Mouse (Mus musculus) midbrain, embryonic 11.5 days (tissue): Measurements from ENCODE around the gene Agap1. TPM values are rescaled to one million over a fixed set of nuclear protein-coding genes. Genes with fewer than 3 reads are reported as not detected.

Experiments
- ATAC-seq: fragments of 200-750 bp; cut with Nextera tagmentation; 2 replicates; pipeline ENCODE4 v1.8.0; 2017; ENCODE audit warnings: moderate TSS enrichment, moderate library complexity; ENCODE audit not compliant: low FRiP score
- DNase-seq: peaks from one replicate; pipeline ENCODE4 v3.0.0; 2015; ENCODE audit warnings: low spot score; ENCODE audit errors: missing footprints
- H3K27ac ChIP-seq: fragments of 300-500 bp; sonication (generic); 2 replicates; pipeline ENCODE4 v1.5.1; 2014; ENCODE audit warnings: low read depth, low read length
- H3K27me3 ChIP-seq: fragments of 300-500 bp; sonication (generic); 2 replicates; pipeline ENCODE4 v1.6.1; 2014; ENCODE audit warnings: mild to moderate bottlenecking, low read length, moderate library complexity, mixed read lengths; ENCODE audit not compliant: control insufficient read depth, insufficient read depth
- H3K36me3 ChIP-seq: fragments of 300-500 bp; sonication (generic); 2 replicates; pipeline ENCODE4 v1.6.1; 2014; ENCODE audit warnings: mild to moderate bottlenecking, low read length, moderate library complexity, mixed read lengths; ENCODE audit not compliant: control insufficient read depth, insufficient read depth
- H3K4me1 ChIP-seq: fragments of 300-500 bp; sonication (generic); 2 replicates; pipeline ENCODE4 v1.6.1; 2014; ENCODE audit warnings: low read length; ENCODE audit not compliant: control insufficient read depth, insufficient read depth
- H3K4me2 ChIP-seq: fragments of 300-500 bp; sonication (generic); 2 replicates; pipeline ENCODE4 v1.6.1; 2014; ENCODE audit warnings: mild to moderate bottlenecking, moderate library complexity
- H3K4me3 ChIP-seq: fragments of 300-500 bp; sonication (generic); 2 replicates; pipeline ENCODE4 v1.5.1; 2014; ENCODE audit warnings: low read depth, low read length
- H3K9ac ChIP-seq: fragments of 300-500 bp; sonication (generic); 2 replicates; pipeline ENCODE4 v1.6.1; 2014; ENCODE audit warnings: low read length
- H3K9me3 ChIP-seq: fragments of 300-500 bp; sonication (generic); 2 replicates; pipeline ENCODE4 v1.6.1; 2016; ENCODE audit warnings: low read length; ENCODE audit not compliant: control insufficient read depth
- WGBS: fragments of 180-500 bp; shearing (Covaris S2); extraction: QIAGEN DNeasy Blood & Tissue Kit; methylation state at CpG from one replicate; pipeline ENCODE4 v1.1.7; 2014; 5-methylcytosine and 5-hydroxymethylcytosine counted together
- polyA plus RNA-seq: library from polyadenylated mRNA; unstranded; fragments of >200 nt; fragmentation: Nextera tagmentation; extraction: Ambion mirVana; gene quantifications from 2 replicates; pipeline ENCODE4 v1.2.1, GENCODE M21; 2014

Agap1 gene
- polyA plus RNA-seq, 1 experiment from 2014 or later, result 33.6 TPM

DNA sequence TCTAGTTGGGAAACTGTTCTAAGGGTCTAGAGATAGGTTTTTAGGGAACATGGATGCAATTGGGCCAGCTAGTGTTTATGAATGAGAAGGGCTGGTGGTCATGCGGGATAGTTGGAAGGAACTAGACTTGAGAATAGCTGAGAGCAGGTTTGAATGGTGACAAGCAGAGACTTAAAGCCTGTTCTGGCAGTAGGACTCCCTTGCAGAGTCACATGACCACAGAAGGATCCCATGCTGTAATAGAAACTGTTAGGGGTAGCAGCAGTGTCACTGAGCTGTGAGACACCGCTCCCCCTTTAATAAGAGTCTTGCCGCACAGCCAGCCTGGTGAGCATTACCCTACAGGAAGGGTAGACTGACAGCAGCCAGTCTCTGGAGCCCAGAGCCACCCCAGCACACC is 201.6 kb downstream of the Agap1 start:
- WGBS, result 92% methylated on average over 3 of the region's 3 CpGs

DNA sequence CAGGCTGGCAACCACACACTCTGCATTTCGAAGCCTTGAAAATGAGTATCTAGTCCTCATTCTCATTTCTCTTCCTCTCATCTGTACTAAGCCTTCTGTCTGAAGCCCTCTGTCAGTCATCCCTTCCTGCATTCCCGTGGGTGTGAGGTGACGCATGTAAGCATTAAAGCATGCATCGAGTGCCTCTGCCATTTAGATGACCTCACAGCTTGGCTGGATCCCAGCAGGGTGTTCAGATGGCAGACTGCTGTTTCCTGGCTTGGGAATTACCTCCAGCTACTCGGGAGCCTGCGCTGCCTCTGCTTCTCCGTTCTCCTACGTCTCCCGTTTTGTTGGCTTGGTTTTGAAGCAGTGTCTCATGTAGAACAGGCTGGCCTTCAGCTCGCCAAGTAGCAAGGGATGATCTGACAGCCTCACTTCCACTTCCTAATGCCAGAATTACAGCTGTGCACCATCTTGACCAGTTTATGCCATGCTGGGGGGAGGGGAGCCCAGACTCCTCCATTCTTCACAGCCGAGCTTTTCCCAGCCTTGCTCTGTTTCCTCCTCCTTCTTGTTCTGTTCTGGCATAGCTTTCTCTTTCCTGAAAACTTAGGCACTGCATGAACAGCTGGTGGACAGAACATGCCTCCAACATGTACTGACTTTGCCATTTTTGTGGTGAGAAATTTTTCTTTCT is 202.2 kb downstream of the Agap1 start:
- no peaks in the 10 kb centered on the region for H3K4me1 ChIP-seq
- H3K4me2 ChIP-seq, result no peak overlapping the region
- no peak overlapping the region; the same call in 1 of the 2 replicates for H3K27ac ChIP-seq
- H3K9ac ChIP-seq, result no peak overlapping the region
- no peak overlapping the region for H3K4me3 ChIP-seq
- 73% methylated on average over 11 of the region's 11 CpGs for WGBS
- no peaks in the 10 kb centered on the region for H3K9me3 ChIP-seq
- no peaks in the 10 kb centered on the region for H3K27me3 ChIP-seq
- ATAC-seq, result no peak
- no peak for DNase-seq
- H3K36me3 ChIP-seq, result no peaks in the 10 kb centered on the region

More for the DNA sequence above, 201.6 kb downstream of the Agap1 start:
- Histone ChIP-seq H3K4me2 (no peak overlapping the region), H3K27me3 (no peaks in the 10 kb centered on the region), H3K27ac (no peak overlapping the region; the same call in 1 of the 2 replicates), H3K4me3 (no peak overlapping the region), H3K4me1 (no peaks in the 10 kb centered on the region), H3K36me3 (no peaks in the 10 kb centered on the region), H3K9me3 (no peaks in the 10 kb centered on the region), H3K9ac (no peak overlapping the region)
- no peak for ATAC-seq
- no peak for DNase-seq

DNA sequence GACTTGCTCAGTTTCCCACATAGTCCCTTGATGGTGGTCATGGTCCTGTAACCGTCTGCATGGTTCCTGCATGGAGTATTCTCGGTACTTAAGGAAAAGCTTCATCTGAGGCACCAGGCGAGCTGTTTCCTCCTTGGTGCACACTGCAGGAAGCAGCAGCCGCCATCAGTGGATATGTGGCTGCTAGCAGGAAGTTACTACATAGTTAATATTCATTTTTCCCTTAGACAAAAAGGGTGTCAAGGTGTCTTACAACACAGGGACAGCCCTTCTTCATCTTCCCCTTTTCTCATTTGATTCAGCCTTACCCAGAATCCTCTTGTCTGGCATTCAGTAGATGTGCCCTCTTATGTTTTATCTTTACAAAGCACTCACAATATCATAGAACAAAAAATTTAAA is 206.2 kb downstream of the Agap1 start:
- WGBS, result 93% methylated on average over 4 of the region's 4 CpGs
- H3K9ac ChIP-seq, result no peak overlapping the region
- no peaks in the 10 kb centered on the region for H3K27me3 ChIP-seq
- no peak for ATAC-seq
- H3K4me3 ChIP-seq, result no peak overlapping the region
- H3K9me3 ChIP-seq, result no peaks in the 10 kb centered on the region
- H3K36me3 ChIP-seq, result 0 out of 2 replicates have a peak, but pooled peaks cover 3% of the 10 kb centered on the region
- no peaks in the 10 kb centered on the region for H3K4me1 ChIP-seq
- DNase-seq, result no peak
- no peak overlapping the region for H3K4me2 ChIP-seq
- H3K27ac ChIP-seq, result no peak overlapping the region

DNA sequence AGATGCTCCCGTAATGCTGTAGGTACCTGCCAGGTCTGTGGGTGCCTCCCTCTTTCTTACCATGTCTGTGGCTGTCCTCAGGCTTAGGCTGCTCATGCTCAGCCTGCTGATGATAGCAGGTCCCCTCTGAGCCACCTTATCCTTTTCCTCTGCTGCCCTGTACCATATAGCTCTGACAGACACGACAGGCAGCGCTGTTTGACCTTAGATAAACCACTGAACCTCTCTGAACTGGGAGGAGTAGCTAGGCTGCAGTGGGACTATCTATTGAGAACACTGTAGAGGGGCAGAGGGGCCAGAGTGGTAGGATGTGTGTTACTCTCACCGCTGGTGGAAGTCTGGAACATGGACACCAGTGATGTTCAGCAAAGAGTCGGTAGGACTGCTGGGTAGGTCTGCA is 211.5 kb downstream of the Agap1 start:
- no peak for DNase-seq
- WGBS, result 97% methylated on average over 5 of the region's 5 CpGs
- no peak overlapping the region for H3K27ac ChIP-seq
- H3K4me1 ChIP-seq, result no peaks in the 10 kb centered on the region; the same call in 1 of the 2 replicates
- H3K36me3 ChIP-seq, result 0 out of 2 replicates have a peak, but pooled peaks cover 7% of the 10 kb centered on the region
- no peaks in the 10 kb centered on the region for H3K9me3 ChIP-seq
- H3K27me3 ChIP-seq, result no peaks in the 10 kb centered on the region
- no peak overlapping the region for H3K4me3 ChIP-seq
- H3K9ac ChIP-seq, result no peak overlapping the region
- no peak overlapping the region for H3K4me2 ChIP-seq
- ATAC-seq, result no peak

DNA sequence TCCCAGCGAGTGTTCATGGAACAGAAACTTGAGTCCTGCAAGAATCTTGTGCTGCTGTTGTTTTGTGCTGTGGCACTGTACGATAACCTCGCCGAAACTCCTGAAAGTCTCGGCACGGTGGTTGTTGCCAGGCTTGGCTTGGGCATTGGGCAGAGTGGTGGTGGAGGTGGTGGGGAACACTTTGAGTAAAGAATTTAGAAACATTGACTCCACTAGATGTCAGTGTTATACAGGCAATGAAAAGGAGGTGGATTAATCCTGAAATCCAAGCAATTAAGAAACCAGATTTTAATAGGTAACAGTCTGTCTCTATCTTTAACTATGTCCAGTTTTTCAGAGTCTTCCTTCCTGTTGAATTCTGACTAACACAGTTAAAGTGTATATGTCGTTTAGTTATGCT is 212.8 kb downstream of the Agap1 start:
- Histone ChIP-seq H3K27ac (no peak overlapping the region), H3K27me3 (no peaks in the 10 kb centered on the region), H3K9ac (no peak overlapping the region), H3K9me3 (no peaks in the 10 kb centered on the region), H3K4me1 (peaks cover 2% of the 10 kb centered on the region; the same call in 1 of the 2 replicates), H3K4me3 (no peak overlapping the region), H3K36me3 (0 out of 2 replicates have a peak, but pooled peaks cover 7% of the 10 kb centered on the region), H3K4me2 (no peak overlapping the region)
- DNase-seq, result no peak
- no peak for ATAC-seq
- 90% methylated on average over 7 of the region's 7 CpGs for WGBS

DNA sequence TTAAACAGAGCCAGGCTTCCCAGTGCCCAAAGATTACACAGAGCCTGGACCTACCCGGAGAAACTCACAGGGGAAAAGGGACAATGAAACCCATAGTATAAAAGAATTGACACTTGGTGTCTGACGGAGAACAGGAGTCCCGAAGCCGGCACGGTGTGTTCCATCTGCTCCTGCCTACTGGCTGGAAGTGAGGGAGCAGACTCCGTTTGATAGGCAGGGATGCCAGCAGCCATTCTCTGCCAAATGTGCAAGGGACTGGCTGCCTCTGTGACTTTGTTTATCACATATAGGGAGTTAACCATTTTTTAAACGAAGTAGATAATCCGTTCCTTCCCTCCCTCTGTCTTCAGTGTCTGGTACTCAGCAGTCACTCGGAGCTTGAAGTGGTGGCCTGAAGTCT is 214.0 kb downstream of the Agap1 start:
- no peaks in the 10 kb centered on the region for H3K27me3 ChIP-seq
- no peaks in the 10 kb centered on the region for H3K9me3 ChIP-seq
- H3K27ac ChIP-seq, result no peak overlapping the region
- no peak overlapping the region for H3K9ac ChIP-seq
- ATAC-seq, result no peak
- DNase-seq, result no peak
- peaks cover 2% of the 10 kb centered on the region; the same call in 1 of the 2 replicates for H3K4me1 ChIP-seq
- H3K36me3 ChIP-seq, result peaks cover 9% of the 10 kb centered on the region; the same call in 1 of the 2 replicates
- H3K4me2 ChIP-seq, result no peak overlapping the region
- WGBS, result 81% methylated on average over 9 of the region's 9 CpGs
- H3K4me3 ChIP-seq, result no peak overlapping the region

DNA sequence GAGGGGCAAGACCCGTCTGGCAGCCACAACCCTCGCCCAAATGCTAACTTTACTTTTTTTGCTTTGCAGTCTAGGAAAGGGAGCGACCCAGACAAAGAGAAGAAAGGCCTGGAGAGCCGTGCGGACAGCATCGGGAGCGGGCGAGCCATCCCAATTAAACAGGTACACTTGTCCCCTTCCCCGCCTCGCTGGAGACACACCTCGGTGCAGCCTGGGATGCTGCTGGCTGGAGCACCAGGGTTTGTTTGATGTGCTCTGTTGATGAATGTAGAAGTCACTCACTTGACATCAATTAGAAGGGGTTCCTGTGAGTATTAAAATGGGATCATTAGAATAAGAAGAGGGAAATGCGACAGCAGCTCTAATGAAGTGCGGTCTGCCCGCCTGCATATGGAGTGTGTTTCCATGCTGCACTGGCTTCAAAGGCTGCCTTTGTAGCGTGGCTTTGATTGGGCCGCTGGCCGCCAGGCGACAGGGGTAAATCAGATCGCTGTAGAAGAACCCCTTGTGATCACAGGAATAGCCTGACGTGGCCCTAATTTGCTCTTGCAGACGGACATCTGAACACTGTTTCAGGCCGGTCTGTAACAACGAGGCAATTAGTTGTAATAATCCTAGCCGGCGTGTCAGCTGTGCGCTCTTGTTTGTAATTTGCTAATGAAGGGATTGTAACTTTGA is 216.6 kb downstream of the Agap1 start:
- ATAC-seq, result peak; percentile 70; the same call in 1 of the 2 replicates
- peaks cover 2% of the 10 kb centered on the region; the same call in 1 of the 2 replicates for H3K4me1 ChIP-seq
- no peak overlapping the region for H3K4me3 ChIP-seq
- no peaks in the 10 kb centered on the region for H3K27me3 ChIP-seq
- H3K27ac ChIP-seq, result no peak overlapping the region; the same call in 1 of the 2 replicates
- DNase-seq, result no peak
- no peaks in the 10 kb centered on the region for H3K9me3 ChIP-seq
- no peak overlapping the region for H3K4me2 ChIP-seq
- H3K36me3 ChIP-seq, result peaks cover 5% of the 10 kb centered on the region; the same call in 1 of the 2 replicates
- WGBS, result 76% methylated on average over 26 of the region's 26 CpGs
- H3K9ac ChIP-seq, result no peak overlapping the region

DNA sequence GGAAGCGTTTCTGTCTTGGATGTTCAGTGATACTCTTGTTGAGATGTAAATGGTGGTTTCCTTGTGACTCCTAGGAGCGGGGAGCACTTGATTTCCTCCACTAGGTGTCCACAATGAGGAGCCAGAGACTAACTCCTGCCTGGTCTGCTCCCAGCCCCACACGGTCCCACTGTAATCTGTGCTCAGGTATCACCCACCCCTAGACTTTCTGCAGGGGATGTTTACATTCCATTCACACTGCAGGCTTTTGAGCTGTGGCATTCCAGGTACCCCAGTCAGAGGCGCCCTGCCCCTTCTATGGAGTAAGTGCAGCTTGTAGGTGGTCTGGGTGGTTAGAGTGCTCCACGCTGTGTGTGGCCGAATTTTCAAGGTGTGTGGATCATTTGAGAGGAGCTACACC is 218.5 kb downstream of the Agap1 start:
- no peak overlapping the region for H3K4me2 ChIP-seq
- WGBS, result 92% methylated on average over 6 of the region's 6 CpGs
- H3K9ac ChIP-seq, result no peak overlapping the region
- ATAC-seq (no peak), DNase-seq (no peak)
- H3K4me3 ChIP-seq, result no peak overlapping the region
- H3K36me3 ChIP-seq, result peaks cover 3% of the 10 kb centered on the region; the same call in 1 of the 2 replicates
- H3K9me3 ChIP-seq, result no peaks in the 10 kb centered on the region
- peaks cover 2% of the 10 kb centered on the region; the same call in 1 of the 2 replicates for H3K4me1 ChIP-seq
- H3K27me3 ChIP-seq, result no peaks in the 10 kb centered on the region
- no peak overlapping the region for H3K27ac ChIP-seq

DNA sequence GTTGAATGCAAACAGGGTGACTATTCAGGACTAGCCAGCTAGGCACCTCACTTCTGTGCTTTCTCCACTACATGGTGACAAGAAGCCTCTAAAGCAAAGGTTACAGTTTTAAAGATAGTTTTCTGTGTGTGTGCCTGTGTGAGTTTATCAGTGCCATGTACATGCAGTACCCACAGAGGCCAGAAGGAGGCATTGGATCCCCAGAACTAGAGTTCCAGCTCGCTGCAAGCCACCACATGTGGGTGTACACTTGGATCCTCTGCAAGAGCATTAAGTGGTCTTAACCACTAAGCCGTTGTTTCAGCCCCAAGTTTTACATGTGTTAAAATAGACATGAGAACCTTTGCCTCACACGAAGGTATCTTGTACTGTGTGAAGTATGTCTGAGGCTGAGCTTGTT is 219.1 kb downstream of the Agap1 start:
- no peak for DNase-seq
- peaks cover 3% of the 10 kb centered on the region; the same call in 1 of the 2 replicates for H3K36me3 ChIP-seq

More for the DNA sequence above, 219.1 kb downstream of the Agap1 start:
- Histone ChIP-seq H3K4me2 (no peak overlapping the region), H3K27me3 (no peaks in the 10 kb centered on the region), H3K4me3 (no peak overlapping the region), H3K9me3 (no peaks in the 10 kb centered on the region), H3K9ac (no peak overlapping the region), H3K27ac (no peak overlapping the region), H3K4me1 (peaks cover 2% of the 10 kb centered on the region; the same call in 1 of the 2 replicates)
- 89% methylated on average over 3 of the region's 3 CpGs for WGBS
- ATAC-seq, result no peak
